13 mouse cellular contexts compared by ENCODE assay signal in the genomic region with DNA sequence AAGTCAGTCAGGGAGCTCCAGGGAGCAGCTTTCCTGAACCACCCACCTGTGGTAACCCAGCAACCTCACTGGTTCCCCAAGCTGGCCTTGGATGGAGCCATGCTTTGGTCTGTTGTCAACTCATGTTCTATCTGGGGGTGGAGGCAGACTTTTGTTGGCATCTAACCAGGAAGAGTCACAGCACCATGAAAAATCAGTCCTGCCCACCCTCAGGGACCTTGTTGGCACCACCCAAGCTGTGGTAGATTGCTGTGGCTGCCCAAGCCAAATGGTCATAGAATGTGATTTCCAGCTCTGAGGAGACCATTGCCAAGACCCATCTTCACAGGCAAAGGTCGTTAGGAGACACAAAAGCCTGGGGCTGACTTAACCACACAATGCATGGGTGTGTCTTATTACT. TPM values are rescaled to one million over a fixed set of nuclear protein-coding genes. Genes with fewer than 3 reads are reported as not detected.
"Had no signal": no experiment of that assay in that cellular context is flagged by ENCODE, and none has a peak within 500 bp of the region (broad histone marks: within the 10 kb centered on the region; RNA-seq: fewer than 3 reads in every experiment).

No protein-coding gene starts in this region.

- DNase-seq: left cerebral cortex, postnatal 4 days; liver; liver, embryonic 13.5 days; liver, postnatal 0 days; lung, adult 18-20 months; lung, adult 2 months; lung, embryonic 14.5 days; lung, postnatal 10 days; lung, postnatal 14 days; lung, postnatal 36 days; lung, postnatal 4 days; midbrain, embryonic 14.5 days had no signal

RNA-seq across cellular contexts. Expression of a gene that starts 17.5 kb away (rescaled TPM):
- total RNA-seq: megakaryocyte-erythroid progenitor cell, adult 5-6 weeks had no signal
